Mouse (Mus musculus) CD4-positive helper T cell, adult 2 months (primary cell): ENCODE data around the gene Cldn34c3.
"Not testable (repeated sequence)": the region's sequence is repeated elsewhere in the genome, so short reads cannot be mapped to it uniquely, and the experiment has no call there.

Experiments
- DNase-seq: peaks from one replicate; pipeline ENCODE4 v3.0.0-alpha.2; 2012; ENCODE audit warnings: low read depth, missing footprints, low spot score

The Cldn34c3 gene

GRCm38 (mm10) chrX:123793365-123793764, at the start of gene Cldn34c3:
TSS of gene Cldn34c3 (plus strand) at chrX:123793665.
- DNase-seq, result not testable (repeated sequence)
